Mouse (Mus musculus) adipocyte (in vitro differentiated cells): Measurements from ENCODE around the gene Zfp664.

Experiments used
- DNase-seq: peaks from one replicate; pipeline ENCODE4 v3.0.0-alpha.2; 2016; ENCODE audit warnings: low spot score

The Zfp664 gene

GRCm38 (mm10) chr5:124862013-124862866 is at the start of gene Zfp664, which contains the start of gene Ccdc92:
Gene Zfp664 (plus strand): TSS chr5:124862691.
Gene Ccdc92 (minus strand): TSS chr5:124862424.
- DNase-seq = peak; percentile 99

- DNase-seq = no peak
These were observed 47.7 kb upstream of the Zfp664 start for GRCm38 (mm10) chr5:124814797-124815196.

GRCm38 (mm10) chr5:124817050-124817449 is 45.4 kb upstream of the Zfp664 start:
- no peak for DNase-seq

- no peak for DNase-seq
These were observed 40.2 kb upstream of the Zfp664 start for GRCm38 (mm10) chr5:124822128-124822894.

- DNase-seq = no peak
These were observed 32.2 kb upstream of the Zfp664 start for GRCm38 (mm10) chr5:124830331-124830730.

GRCm38 (mm10) chr5:124835218-124835617 is 27.3 kb upstream of the Zfp664 start:
- no peak for DNase-seq

GRCm38 (mm10) chr5:124836075-124836474 is 26.4 kb upstream of the Zfp664 start:
- no peak for DNase-seq

- no peak for DNase-seq
These were observed 25.9 kb upstream of the Zfp664 start for GRCm38 (mm10) chr5:124836621-124837020.

- no peak for DNase-seq
These were observed 22.3 kb upstream of the Zfp664 start for GRCm38 (mm10) chr5:124840202-124840601.

- no peak for DNase-seq
These were observed 21.8 kb upstream of the Zfp664 start for GRCm38 (mm10) chr5:124840669-124841068.

GRCm38 (mm10) chr5:124843386-124843785 is 19.1 kb upstream of the Zfp664 start:
- DNase-seq = peak; percentile 37

- no peak for DNase-seq
These were observed 17.6 kb upstream of the Zfp664 start for GRCm38 (mm10) chr5:124844929-124845328.

GRCm38 (mm10) chr5:124847014-124847413 is 15.5 kb upstream of the Zfp664 start:
- DNase-seq = no peak

GRCm38 (mm10) chr5:124848994-124849393 is 13.5 kb upstream of the Zfp664 start:
- no peak for DNase-seq

GRCm38 (mm10) chr5:124851572-124851971 is 10.9 kb upstream of the Zfp664 start:
- DNase-seq = no peak

GRCm38 (mm10) chr5:124852294-124852693 is 10.2 kb upstream of the Zfp664 start:
- no peak for DNase-seq

GRCm38 (mm10) chr5:124853079-124853478 is 9.4 kb upstream of the Zfp664 start:
- DNase-seq = peak; percentile 58

GRCm38 (mm10) chr5:124854202-124854601 is 8.3 kb upstream of the Zfp664 start:
- no peak for DNase-seq

GRCm38 (mm10) chr5:124860013-124860412 is 2.5 kb upstream of the Zfp664 start:
- DNase-seq = no peak

GRCm38 (mm10) chr5:124861463-124861862 is 1.0 kb upstream of the Zfp664 start:
- DNase-seq = no peak

GRCm38 (mm10) chr5:124862871-124863741 is 615 bp downstream of the Zfp664 start:
- no peak for DNase-seq

GRCm38 (mm10) chr5:124868981-124869380 is 6.5 kb downstream of the Zfp664 start:
- DNase-seq = peak; percentile 84
